Mouse (Mus musculus) myocyte (in vitro differentiated cells): ENCODE data around the gene Fgf6. TPM values are rescaled to one million over a fixed set of nuclear protein-coding genes. Genes with fewer than 3 reads are reported as not detected.

Experiments
- H3K27me3 ChIP-seq: one replicate; pipeline ENCODE4 v1.6.1; 2011; ENCODE audit not compliant: control insufficient read depth, insufficient read depth, insufficient read length
- H3K36me3 ChIP-seq: one replicate; pipeline ENCODE4 v1.6.1; 2011; ENCODE audit not compliant: control insufficient read depth, insufficient read depth
- H3K4me2 ChIP-seq: one replicate; pipeline ENCODE4 v1.6.1; 2011; ENCODE audit warnings: low read depth, control low read depth
- H3K4me3 ChIP-seq: one replicate; pipeline ENCODE4 v1.5.1; 2011; ENCODE audit warnings: mild to moderate bottlenecking, control low read depth, moderate library complexity
- H3K79me2 ChIP-seq: one replicate; pipeline ENCODE4 v1.6.1; 2011; ENCODE audit not compliant: control insufficient read depth, insufficient read depth
- H3ac ChIP-seq: one replicate; pipeline ENCODE4 v1.6.1; 2011; ENCODE audit not compliant: control insufficient read depth, insufficient read length
- CEBPB ChIP-seq: IDR thresholded peaks from 2 replicates; pipeline ENCODE4 v1.6.1; 2011; ENCODE audit warnings: mild to moderate bottlenecking, moderate library complexity; ENCODE audit not compliant: poor library complexity, insufficient read depth, severe bottlenecking
- E2F4 ChIP-seq: IDR thresholded peaks from one replicate; pipeline ENCODE4 v1.6.1; 2011; ENCODE audit warnings: mild to moderate bottlenecking, control low read depth, moderate library complexity; ENCODE audit not compliant: insufficient read depth
- MAX ChIP-seq: IDR thresholded peaks from one replicate; pipeline ENCODE4 v1.6.1; 2011; ENCODE audit warnings: low read depth, mild to moderate bottlenecking, control low read depth
- MYOD1 ChIP-seq, 3 experiments: IDR thresholded peaks; one replicate each; pipeline ENCODE4 v1.6.1; 2011; ENCODE audit warnings: control low read depth in 2 of 3, low read depth in 2 of 3, mild to moderate bottlenecking in 2 of 3, moderate library complexity in 1 of 3; ENCODE audit not compliant: insufficient read length in 2 of 3, control insufficient read depth in 1 of 3
- MYOG ChIP-seq, 3 experiments: IDR thresholded peaks; one replicate each; pipeline ENCODE4 v1.6.1; 2011; ENCODE audit warnings: control low read depth in 2 of 3, low read depth in 2 of 3, mild to moderate bottlenecking in 2 of 3; ENCODE audit not compliant: insufficient read length in 2 of 3, control insufficient read depth in 1 of 3, insufficient read depth in 1 of 3
- POLR2A ChIP-seq: IDR thresholded peaks from one replicate; pipeline ENCODE4 v1.6.1; 2011; ENCODE audit warnings: low read depth, mild to moderate bottlenecking, control low read depth, moderate library complexity; ENCODE audit not compliant: insufficient read length
- POLR2AphosphoS2 ChIP-seq: IDR thresholded peaks from one replicate; pipeline ENCODE4 v1.6.1; 2011; ENCODE audit warnings: low read depth, control low read depth; ENCODE audit not compliant: insufficient read length
- REST ChIP-seq: IDR thresholded peaks from one replicate; pipeline ENCODE4 v1.6.1; 2011; ENCODE audit warnings: mild to moderate bottlenecking, control low read depth, moderate library complexity; ENCODE audit not compliant: insufficient read depth, insufficient read length
- SRF ChIP-seq: IDR thresholded peaks from one replicate; pipeline ENCODE4 v1.6.1; 2011; ENCODE audit warnings: low read depth; ENCODE audit not compliant: control insufficient read depth, insufficient read length
- TCF12 ChIP-seq: IDR thresholded peaks from one replicate; pipeline ENCODE4 v1.6.1; 2011; ENCODE audit warnings: mild to moderate bottlenecking, control low read depth; ENCODE audit not compliant: poor library complexity, insufficient read depth, severe bottlenecking
- TCF3 ChIP-seq: IDR thresholded peaks from one replicate; pipeline ENCODE4 v1.6.1; 2011; ENCODE audit warnings: low read depth, control low read depth; ENCODE audit not compliant: insufficient read length
- USF1 ChIP-seq: IDR thresholded peaks from one replicate; pipeline ENCODE4 v1.6.1; 2011; ENCODE audit warnings: low read depth, mild to moderate bottlenecking, control low read depth, moderate library complexity
- polyA plus RNA-seq: library from polyadenylated mRNA; unstranded; fragments of >200 nt; fragmentation: generic; extraction: Trizol; gene quantifications from one replicate; pipeline ENCODE4 v1.2.1, GENCODE M21; 2012; ENCODE audit warnings: missing spikeins

The Fgf6 gene
- polyA plus RNA-seq, 1 experiment: not detected

GRCm38 (mm10) chr6:127011947-127012535, 3.3 kb upstream of the Fgf6 start:
- Histone ChIP-seq H3K4me3 (no peak overlapping the region), H3K36me3 (no peaks in the 10 kb centered on the region), H3K4me2 (no peak overlapping the region), H3K27me3 (peaks cover 22% of the 10 kb centered on the region), H3ac (no peak overlapping the region), H3K79me2 (no peaks in the 10 kb centered on the region)
- TF ChIP-seq TCF3: no peak
- TF ChIP-seq USF1: no peak
- TF ChIP-seq E2F4: no peak
- TF ChIP-seq MYOD1 (IDR thresholded peaks at IDR 0.05; ENCODE audit: control insufficient read depth in 1 of 3, insufficient read length in 2 of 3, low read depth in 2 of 3): no peak

DNA sequence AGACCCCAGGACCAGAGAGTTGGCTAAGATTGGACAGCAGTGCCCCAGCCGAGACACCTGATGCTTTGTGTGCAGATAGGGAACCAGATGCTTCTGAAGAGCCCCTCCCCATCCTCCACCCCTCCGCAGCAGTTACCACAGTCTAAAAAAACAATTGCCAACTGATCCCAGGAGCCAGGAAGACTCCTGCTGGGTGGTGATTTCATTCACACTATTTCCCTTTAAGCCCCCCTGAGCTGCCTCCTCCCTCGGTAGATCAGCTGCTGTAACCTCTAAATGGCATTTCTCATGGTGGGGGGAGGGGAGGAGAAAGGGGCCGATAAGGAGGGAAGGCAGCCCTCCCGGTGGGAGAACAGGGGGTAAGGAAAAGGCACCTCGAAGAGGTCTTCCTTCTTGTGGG, 3.9 kb downstream of the Fgf6 start:
- no peaks in the 10 kb centered on the region for H3K36me3 ChIP-seq
- no peak overlapping the region for H3K4me3 ChIP-seq
- no peaks in the 10 kb centered on the region for H3K79me2 ChIP-seq
- H3K27me3 ChIP-seq: peaks cover 27% of the 10 kb centered on the region
- no peak for TF ChIP-seq E2F4
- TF ChIP-seq REST: no peak
- TF ChIP-seq TCF3: no peak
- TF ChIP-seq MAX: no peak
- TF ChIP-seq POLR2A: no peak
- no peak for TF ChIP-seq MYOG (IDR thresholded peaks at IDR 0.05; ENCODE audit: control insufficient read depth in 1 of 3, insufficient read depth in 1 of 3, insufficient read length in 2 of 3, low read depth in 2 of 3)
- no peak for TF ChIP-seq USF1
- no peak for TF ChIP-seq MYOD1 (IDR thresholded peaks at IDR 0.05; ENCODE audit: control insufficient read depth in 1 of 3, insufficient read length in 2 of 3, low read depth in 2 of 3)
- no peak overlapping the region for H3ac ChIP-seq
- H3K4me2 ChIP-seq: no peak overlapping the region

GRCm38 (mm10) chr6:127020431-127020830, 5.0 kb downstream of the Fgf6 start:
- H3ac ChIP-seq: no peak overlapping the region
- no peak for TF ChIP-seq TCF12
- no peak for TF ChIP-seq E2F4
- no peak for TF ChIP-seq USF1
- TF ChIP-seq POLR2A: no peak
- no peak for TF ChIP-seq MAX
- no peak for TF ChIP-seq POLR2AphosphoS2
- no peak for TF ChIP-seq REST
- TF ChIP-seq MYOG (IDR thresholded peaks at IDR 0.05; ENCODE audit: control insufficient read depth in 1 of 3, insufficient read depth in 1 of 3, insufficient read length in 2 of 3, low read depth in 2 of 3): no peak
- TF ChIP-seq CEBPB: no peak
- no peak for TF ChIP-seq SRF
- TF ChIP-seq TCF3: no peak
- TF ChIP-seq MYOD1 (IDR thresholded peaks at IDR 0.05; ENCODE audit: control insufficient read depth in 1 of 3, insufficient read length in 2 of 3, low read depth in 2 of 3): no peak
- H3K79me2 ChIP-seq: no peaks in the 10 kb centered on the region
- no peak overlapping the region for H3K4me3 ChIP-seq
- peaks cover 28% of the 10 kb centered on the region for H3K27me3 ChIP-seq
- H3K36me3 ChIP-seq: no peaks in the 10 kb centered on the region
- H3K4me2 ChIP-seq: no peak overlapping the region

DNA sequence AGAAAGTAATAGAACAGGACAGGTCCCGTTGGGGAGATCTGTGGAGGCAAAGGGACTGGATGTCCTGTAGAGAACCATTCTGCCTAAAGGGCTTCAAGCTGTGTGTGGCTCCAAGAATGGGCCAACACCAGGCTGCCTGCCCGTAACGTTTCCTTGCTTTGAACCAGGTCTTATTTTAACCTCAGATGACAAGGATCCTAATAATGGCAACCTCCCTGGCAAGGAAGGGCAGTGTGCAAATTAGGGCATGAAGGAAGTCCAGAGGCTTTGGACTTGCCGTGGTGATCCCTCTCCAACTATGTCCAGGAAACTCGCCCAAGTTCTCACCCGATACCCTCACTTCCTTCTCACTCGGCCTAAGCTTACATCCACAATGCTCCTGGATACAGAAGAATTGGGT, 9.4 kb downstream of the Fgf6 start:
- no peaks in the 10 kb centered on the region for H3K36me3 ChIP-seq
- TF ChIP-seq POLR2AphosphoS2: no peak
- no peak for TF ChIP-seq SRF
- no peak for TF ChIP-seq E2F4
- TF ChIP-seq POLR2A: no peak
- TF ChIP-seq USF1: no peak
- no peak for TF ChIP-seq TCF3
- TF ChIP-seq TCF12: no peak
- no peak for TF ChIP-seq MYOD1 (IDR thresholded peaks at IDR 0.05; ENCODE audit: control insufficient read depth in 1 of 3, insufficient read length in 2 of 3, low read depth in 2 of 3)
- TF ChIP-seq MYOG (IDR thresholded peaks at IDR 0.05; ENCODE audit: control insufficient read depth in 1 of 3, insufficient read depth in 1 of 3, insufficient read length in 2 of 3, low read depth in 2 of 3): no peak
- TF ChIP-seq REST: no peak
- TF ChIP-seq MAX: no peak
- TF ChIP-seq CEBPB: no peak
- H3K4me2 ChIP-seq: no peak overlapping the region
- H3K27me3 ChIP-seq: peaks cover 33% of the 10 kb centered on the region
- no peak overlapping the region for H3ac ChIP-seq
- H3K79me2 ChIP-seq: no peaks in the 10 kb centered on the region
- H3K4me3 ChIP-seq: no peak overlapping the region

DNA sequence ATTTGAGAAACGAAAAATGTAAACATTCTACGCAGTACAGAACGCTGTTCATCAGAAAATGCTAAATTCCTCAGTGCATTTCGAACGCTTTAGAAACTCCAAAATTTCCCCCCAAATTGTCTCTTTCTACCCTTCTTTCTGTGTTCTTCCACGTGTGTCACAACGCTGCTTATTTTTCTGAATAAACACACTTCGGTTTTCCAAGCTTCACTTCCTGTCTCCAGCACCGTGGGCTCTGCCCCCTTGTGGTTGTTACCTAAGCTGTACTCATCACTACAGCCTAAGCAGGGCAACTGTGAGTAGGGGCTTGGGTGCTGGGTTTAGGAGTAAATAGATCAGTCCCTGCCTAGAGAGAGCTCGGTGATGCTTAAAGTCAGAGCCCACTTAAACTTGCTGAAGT, 19.4 kb downstream of the Fgf6 start:
- Histone ChIP-seq H3K79me2 (no peaks in the 10 kb centered on the region), H3ac (no peak overlapping the region), H3K4me2 (peak overlapping the region; percentile 52), H3K27me3 (no peaks in the 10 kb centered on the region), H3K4me3 (no peak overlapping the region), H3K36me3 (no peaks in the 10 kb centered on the region)
- TF ChIP-seq USF1 (no peak), SRF (no peak), E2F4 (no peak), MYOG (IDR thresholded peaks at IDR 0.05; ENCODE audit: control insufficient read depth in 1 of 3, insufficient read depth in 1 of 3, insufficient read length in 2 of 3, low read depth in 2 of 3) (no peak), TCF3 (no peak), REST (no peak), MYOD1 (IDR thresholded peaks at IDR 0.05; ENCODE audit: control insufficient read depth in 1 of 3, insufficient read length in 2 of 3, low read depth in 2 of 3) (no peak), POLR2A (no peak), POLR2AphosphoS2 (no peak), CEBPB (no peak)
